Mouse (Mus musculus): Measurements from ENCODE around the gene Nup98. TPM values are rescaled to one million over a fixed set of nuclear protein-coding genes. Genes with fewer than 3 reads are reported as not detected.
A peak's percentile ranks its signal among the peaks of the same experiment; 100 is the strongest.

The Nup98 gene
- polyA plus RNA-seq, 1 experiment from 2014 or later = 35.0 TPM

- 48% methylated on average over 8 of the region's 8 CpGs for WGBS
These were observed 107.7 kb downstream of the Nup98 start for GRCm38 (mm10) chr7:102102241-102102640.

GRCm38 (mm10) chr7:102101487-102101886 lies 108.5 kb downstream of the Nup98 start, which contains the start of gene Art1:
TSS of gene Art1 (plus strand) at chr7:102101743.
- H3K9me3 ChIP-seq (replicated peaks; ENCODE audit: control insufficient read depth, low read length) = no peaks in the 10 kb centered on the region
- H3K9ac ChIP-seq (ENCODE audit: low read length) = no peak within 1 kb of the TSS
- no peak within 1 kb of the TSS for H3K4me3 ChIP-seq (replicated peaks; ENCODE audit: low read length)
- H3K36me3 ChIP-seq (ENCODE audit: control insufficient read depth, insufficient read depth, low read length) = no peaks in the 10 kb centered on the region
- peaks cover 6% of the 10 kb centered on the region for H3K4me1 ChIP-seq (ENCODE audit: control insufficient read depth, insufficient read depth, low read length)
- H3K27me3 ChIP-seq (ENCODE audit: control insufficient read depth, insufficient read depth, low read length) = no peaks in the 10 kb centered on the region
- no peak within 1 kb of the TSS for H3K27ac ChIP-seq (ENCODE audit: low read length)
- ATAC-seq (ENCODE audit: insufficient read depth, low FRiP score) = no peak
- no peak within 1 kb of the TSS for H3K4me2 ChIP-seq (ENCODE audit: low read depth, low read length)
- 69% methylated on average over 5 of the region's 5 CpGs for WGBS

More at GRCm38 (mm10) chr7:102102241-102102640, 107.7 kb downstream of the Nup98 start:
- Histone ChIP-seq H3K36me3 (ENCODE audit: control insufficient read depth, insufficient read depth, low read length) (no peaks in the 10 kb centered on the region), H3K9ac (ENCODE audit: low read length) (no peak overlapping the region), H3K9me3 (replicated peaks; ENCODE audit: control insufficient read depth, low read length) (no peaks in the 10 kb centered on the region), H3K4me3 (replicated peaks; ENCODE audit: low read length) (no peak overlapping the region), H3K27ac (ENCODE audit: low read length) (no peak overlapping the region), H3K4me1 (ENCODE audit: control insufficient read depth, insufficient read depth, low read length) (peaks cover 13% of the 10 kb centered on the region), H3K27me3 (ENCODE audit: control insufficient read depth, insufficient read depth, low read length) (no peaks in the 10 kb centered on the region), H3K4me2 (ENCODE audit: low read depth, low read length) (no peak overlapping the region)
- no peak for ATAC-seq (ENCODE audit: insufficient read depth, low FRiP score)

GRCm38 (mm10) chr7:102100868-102101267 lies 109.1 kb downstream of the Nup98 start:
- Histone ChIP-seq H3K4me1 (ENCODE audit: control insufficient read depth, insufficient read depth, low read length) (peaks cover 6% of the 10 kb centered on the region), H3K27ac (ENCODE audit: low read length) (no peak overlapping the region), H3K9ac (ENCODE audit: low read length) (no peak overlapping the region), H3K4me3 (replicated peaks; ENCODE audit: low read length) (no peak overlapping the region), H3K36me3 (ENCODE audit: control insufficient read depth, insufficient read depth, low read length) (no peaks in the 10 kb centered on the region), H3K9me3 (replicated peaks; ENCODE audit: control insufficient read depth, low read length) (no peaks in the 10 kb centered on the region), H3K27me3 (ENCODE audit: control insufficient read depth, insufficient read depth, low read length) (no peaks in the 10 kb centered on the region), H3K4me2 (ENCODE audit: low read depth, low read length) (no peak overlapping the region)
- WGBS = 62% methylated on average over 5 of the region's 5 CpGs
- ATAC-seq (ENCODE audit: insufficient read depth, low FRiP score) = no peak

- peak; percentile 48; the same call in 1 of the 2 replicates for ATAC-seq (ENCODE audit: insufficient read depth, low FRiP score)
- WGBS = 8% methylated on average over 30 of the region's 30 CpGs
- Histone ChIP-seq H3K4me3 (replicated peaks; ENCODE audit: low read length) (peak overlapping the region; percentile 30), H3K9me3 (replicated peaks; ENCODE audit: control insufficient read depth, low read length) (no peaks in the 10 kb centered on the region), H3K4me2 (ENCODE audit: low read depth, low read length) (peak overlapping the region; percentile 54), H3K9ac (ENCODE audit: low read length) (peak overlapping the region; percentile 51), H3K27me3 (ENCODE audit: control insufficient read depth, insufficient read depth, low read length) (no peaks in the 10 kb centered on the region), H3K27ac (ENCODE audit: low read length) (no peak overlapping the region), H3K36me3 (ENCODE audit: control insufficient read depth, insufficient read depth, low read length) (no peaks in the 10 kb centered on the region), H3K4me1 (ENCODE audit: control insufficient read depth, insufficient read depth, low read length) (peaks cover 6% of the 10 kb centered on the region)
These were observed 110.0 kb downstream of the Nup98 start for GRCm38 (mm10) chr7:102099760-102100661.

DNA sequence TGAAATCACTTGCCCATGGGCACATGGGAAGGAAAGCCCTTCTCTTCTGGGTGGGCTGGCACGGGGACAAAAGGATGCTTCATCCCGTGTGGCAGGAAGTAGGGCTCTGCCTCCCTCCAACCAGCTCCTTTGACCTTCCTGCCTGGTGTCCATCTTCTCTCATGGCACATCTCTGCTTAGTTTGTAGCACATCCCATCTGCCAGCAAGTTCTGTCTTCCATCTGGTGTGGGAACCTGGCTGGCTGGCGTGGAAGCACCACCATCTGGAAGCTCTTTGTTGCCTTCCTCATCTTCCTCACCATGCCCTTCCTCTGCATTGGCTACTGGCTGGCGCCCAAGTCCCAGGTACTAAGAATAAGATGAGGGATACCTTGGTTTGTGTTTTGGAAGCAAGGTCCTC lies 122.6 kb downstream of the Nup98 start:
- Histone ChIP-seq H3K4me3 (replicated peaks; ENCODE audit: low read length) (no peak overlapping the region), H3K27ac (ENCODE audit: low read length) (no peak overlapping the region), H3K9me3 (replicated peaks; ENCODE audit: control insufficient read depth, low read length) (no peaks in the 10 kb centered on the region), H3K9ac (ENCODE audit: low read length) (no peak overlapping the region), H3K36me3 (ENCODE audit: control insufficient read depth, insufficient read depth, low read length) (peaks cover 4% of the 10 kb centered on the region; the same call in 1 of the 2 replicates), H3K27me3 (ENCODE audit: control insufficient read depth, insufficient read depth, low read length) (no peaks in the 10 kb centered on the region), H3K4me2 (ENCODE audit: low read depth, low read length) (no peak overlapping the region), H3K4me1 (ENCODE audit: control insufficient read depth, insufficient read depth, low read length) (no peaks in the 10 kb centered on the region)
- 80% methylated on average over 4 of the region's 4 CpGs for WGBS
- no peak for ATAC-seq (ENCODE audit: insufficient read depth, low FRiP score)

GRCm38 (mm10) chr7:102084041-102084696 lies 125.8 kb downstream of the Nup98 start:
- ATAC-seq (ENCODE audit: insufficient read depth, low FRiP score) = no peak
- H3K27me3 ChIP-seq (ENCODE audit: control insufficient read depth, insufficient read depth, low read length) = no peaks in the 10 kb centered on the region
- H3K4me1 ChIP-seq (ENCODE audit: control insufficient read depth, insufficient read depth, low read length) = no peaks in the 10 kb centered on the region
- H3K27ac ChIP-seq (ENCODE audit: low read length) = no peak overlapping the region
- H3K9me3 ChIP-seq (replicated peaks; ENCODE audit: control insufficient read depth, low read length) = no peaks in the 10 kb centered on the region
- H3K36me3 ChIP-seq (ENCODE audit: control insufficient read depth, insufficient read depth, low read length) = peaks cover 4% of the 10 kb centered on the region; the same call in 1 of the 2 replicates
- no peak overlapping the region for H3K4me2 ChIP-seq (ENCODE audit: low read depth, low read length)
- H3K9ac ChIP-seq (ENCODE audit: low read length) = no peak overlapping the region
- 86% methylated on average over 26 of the region's 26 CpGs for WGBS
- H3K4me3 ChIP-seq (replicated peaks; ENCODE audit: low read length) = no peak overlapping the region

DNA sequence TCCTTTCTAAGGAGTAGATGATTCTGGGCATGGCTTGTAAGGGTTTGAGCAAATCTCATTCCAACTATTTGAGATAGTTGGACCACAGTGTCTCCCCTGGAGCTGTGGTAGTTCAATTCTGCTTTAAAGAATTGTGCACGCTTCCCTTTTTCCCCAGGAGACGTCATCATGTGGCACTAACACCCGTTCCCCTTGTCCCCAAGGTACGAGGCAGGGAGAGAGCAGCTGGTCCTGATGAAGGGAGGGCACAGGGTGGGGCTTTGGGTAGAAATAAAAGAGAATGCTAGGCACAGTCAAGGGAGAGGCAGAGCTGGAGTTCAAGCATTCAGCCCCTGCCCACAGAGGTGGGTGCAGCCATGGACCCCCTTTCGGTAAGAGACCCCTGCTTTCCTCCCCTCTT lies 127.2 kb downstream of the Nup98 start, which contains the start of gene Trpc2:
Gene Trpc2, plus strand, starts transcription at position 301 of the 400 bp plus-strand sequence.
- no peak within 1 kb of the TSS for H3K9ac ChIP-seq (ENCODE audit: low read length)
- H3K27me3 ChIP-seq (ENCODE audit: control insufficient read depth, insufficient read depth, low read length) = no peaks in the 10 kb centered on the region
- no peaks in the 10 kb centered on the region for H3K4me1 ChIP-seq (ENCODE audit: control insufficient read depth, insufficient read depth, low read length)
- no peaks in the 10 kb centered on the region for H3K9me3 ChIP-seq (replicated peaks; ENCODE audit: control insufficient read depth, low read length)
- no peak within 1 kb of the TSS for H3K4me3 ChIP-seq (replicated peaks; ENCODE audit: low read length)
- H3K4me2 ChIP-seq (ENCODE audit: low read depth, low read length) = no peak within 1 kb of the TSS
- WGBS = 85% methylated on average over 5 of the region's 5 CpGs
- no peak within 1 kb of the TSS for H3K27ac ChIP-seq (ENCODE audit: low read length)
- peaks cover 4% of the 10 kb centered on the region; the same call in 1 of the 2 replicates for H3K36me3 ChIP-seq (ENCODE audit: control insufficient read depth, insufficient read depth, low read length)
- no peak for ATAC-seq (ENCODE audit: insufficient read depth, low FRiP score)

GRCm38 (mm10) chr7:102081784-102082183 lies 128.2 kb downstream of the Nup98 start:
- no peaks in the 10 kb centered on the region for H3K9me3 ChIP-seq (replicated peaks; ENCODE audit: control insufficient read depth, low read length)
- peaks cover 13% of the 10 kb centered on the region; the same call in 1 of the 2 replicates for H3K36me3 ChIP-seq (ENCODE audit: control insufficient read depth, insufficient read depth, low read length)
- no peaks in the 10 kb centered on the region for H3K4me1 ChIP-seq (ENCODE audit: control insufficient read depth, insufficient read depth, low read length)
- H3K9ac ChIP-seq (ENCODE audit: low read length) = no peak overlapping the region
- WGBS = 94% methylated on average over 5 of the region's 5 CpGs
- no peak overlapping the region for H3K4me3 ChIP-seq (replicated peaks; ENCODE audit: low read length)
- H3K27me3 ChIP-seq (ENCODE audit: control insufficient read depth, insufficient read depth, low read length) = no peaks in the 10 kb centered on the region
- no peak for ATAC-seq (ENCODE audit: insufficient read depth, low FRiP score)
- no peak overlapping the region for H3K27ac ChIP-seq (ENCODE audit: low read length)
- H3K4me2 ChIP-seq (ENCODE audit: low read depth, low read length) = no peak overlapping the region

DNA sequence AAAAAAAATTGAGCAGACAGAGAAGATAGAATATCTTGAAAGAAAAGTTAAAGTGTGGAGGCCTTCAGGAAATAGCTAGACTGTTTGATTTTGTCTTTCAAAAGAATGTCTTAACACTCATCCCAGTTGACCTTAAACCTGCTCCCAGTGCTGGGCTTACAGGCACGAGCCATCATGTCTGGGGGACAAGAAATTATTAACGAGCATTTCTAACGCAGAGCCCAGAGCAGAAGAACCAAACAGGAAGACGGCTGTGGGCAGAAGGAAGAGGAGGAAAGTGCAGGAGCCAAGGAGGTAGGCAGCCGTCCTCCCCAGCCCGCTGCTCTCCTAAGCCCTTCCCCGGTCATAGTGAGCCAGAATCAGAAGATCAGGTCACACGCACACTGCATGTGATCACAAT lies 129.7 kb downstream of the Nup98 start:
- no peak for ATAC-seq (ENCODE audit: insufficient read depth, low FRiP score)
- Histone ChIP-seq H3K27me3 (ENCODE audit: control insufficient read depth, insufficient read depth, low read length) (no peaks in the 10 kb centered on the region), H3K9ac (ENCODE audit: low read length) (no peak overlapping the region), H3K4me2 (ENCODE audit: low read depth, low read length) (no peak overlapping the region), H3K9me3 (replicated peaks; ENCODE audit: control insufficient read depth, low read length) (no peaks in the 10 kb centered on the region), H3K27ac (ENCODE audit: low read length) (no peak overlapping the region), H3K4me3 (replicated peaks; ENCODE audit: low read length) (no peak overlapping the region), H3K4me1 (ENCODE audit: control insufficient read depth, insufficient read depth, low read length) (no peaks in the 10 kb centered on the region), H3K36me3 (ENCODE audit: control insufficient read depth, insufficient read depth, low read length) (peaks cover 15% of the 10 kb centered on the region)
- WGBS = 82% methylated on average over 8 of the region's 8 CpGs

All from stomach, embryonic 16.5 days (tissue).